Mouse (Mus musculus): ENCODE results near the gene Icam4.

DNA sequence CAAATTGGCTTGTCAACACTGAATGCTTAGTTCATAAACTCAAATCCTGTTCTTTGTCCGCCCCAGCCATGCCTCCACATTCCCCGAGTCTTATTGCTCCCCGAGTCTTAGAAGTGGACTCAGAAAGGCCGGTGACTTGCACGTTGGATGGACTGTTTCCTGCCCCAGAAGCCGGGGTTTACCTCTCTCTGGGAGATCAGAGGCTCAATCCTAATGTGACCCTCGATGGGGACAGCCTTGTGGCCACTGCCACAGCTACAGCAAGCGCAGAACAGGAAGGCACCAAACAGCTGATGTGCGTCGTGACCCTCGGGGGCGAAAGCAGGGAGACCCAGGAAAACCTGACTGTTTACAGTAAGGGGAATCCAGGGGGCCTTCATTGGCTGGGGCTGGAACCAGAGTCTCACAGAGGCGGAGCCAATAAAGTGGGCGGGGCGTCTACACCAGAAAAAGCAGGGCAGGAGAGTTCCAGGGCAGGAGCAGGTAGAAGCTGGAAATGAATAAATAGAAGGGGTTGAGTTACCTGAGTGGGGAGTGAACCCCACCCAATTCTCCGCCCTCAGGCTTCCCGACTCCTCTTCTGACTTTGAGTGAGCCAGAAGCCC is 5.4 kb downstream of the Icam4 start:
- no peak for TF ChIP-seq MAFK (IDR thresholded peaks at IDR 0.05; ENCODE audit: insufficient read depth, low read depth, low read length)
- TF ChIP-seq CHD2 (IDR thresholded peaks at IDR 0.05; ENCODE audit: low read depth, low read length), result no peak
- TF ChIP-seq HCFC1 (IDR thresholded peaks at IDR 0.05; ENCODE audit: borderline replicate concordance, insufficient read depth, low read length), result no peak
- no peak for TF ChIP-seq ZNF384 (IDR thresholded peaks at IDR 0.05; ENCODE audit: low read depth, low read length)
- TF ChIP-seq ZC3H11A (IDR thresholded peaks at IDR 0.05; ENCODE audit: borderline replicate concordance, low read depth, low read length), result no peak

Data from ES-E14 (cell line).